Mouse (Mus musculus): ENCODE measurements around the gene Arpc3. TPM values are rescaled to one million over a fixed set of nuclear protein-coding genes. Genes with fewer than 3 reads are reported as not detected.

Gene Arpc3
- total RNA-seq, 2 experiments from 2014 or later, result 261 to 275 TPM

GRCm38 (mm10) chr5:122425550-122425949 is 33.9 kb downstream of the Arpc3 start:
- TF ChIP-seq CTCF (conservative IDR thresholded peaks at IDR 0.05), result peak; percentile 51
- Histone ChIP-seq H3K27ac (no peak overlapping the region), H3K4me3 (no peak overlapping the region)
- DNase-seq (ENCODE audit: low spot score in 2 of 2), result no peak

- no peak for DNase-seq (ENCODE audit: low spot score in 2 of 2)
- H3K27ac ChIP-seq, result no peak overlapping the region
- no peak overlapping the region for H3K4me3 ChIP-seq
- TF ChIP-seq CTCF (conservative IDR thresholded peaks at IDR 0.05), result no peak
Observed at GRCm38 (mm10) chr5:122430036-122430775, 38.5 kb downstream of the Arpc3 start.

GRCm38 (mm10) chr5:122431221-122431620 is 39.5 kb downstream of the Arpc3 start:
- no peak for DNase-seq (ENCODE audit: low spot score in 2 of 2)
- TF ChIP-seq CTCF (conservative IDR thresholded peaks at IDR 0.05), result no peak
- no peak overlapping the region for H3K27ac ChIP-seq
- no peak overlapping the region for H3K4me3 ChIP-seq

- Histone ChIP-seq H3K4me3 (no peak overlapping the region), H3K27ac (no peak overlapping the region)
- DNase-seq (ENCODE audit: low spot score in 2 of 2), result no peak
- peak; percentile 53 for TF ChIP-seq CTCF (conservative IDR thresholded peaks at IDR 0.05)
Observed at GRCm38 (mm10) chr5:122434541-122434940, 42.9 kb downstream of the Arpc3 start.

GRCm38 (mm10) chr5:122439400-122440094 is 47.9 kb downstream of the Arpc3 start:
- TF ChIP-seq CTCF (conservative IDR thresholded peaks at IDR 0.05), result no peak
- no peak for DNase-seq (ENCODE audit: low spot score in 2 of 2)
- peak overlapping the region; percentile 70 for H3K27ac ChIP-seq
- no peak overlapping the region for H3K4me3 ChIP-seq

- Histone ChIP-seq H3K27ac (peak overlapping the region; percentile 70), H3K4me3 (no peak overlapping the region)
- TF ChIP-seq CTCF (conservative IDR thresholded peaks at IDR 0.05), result no peak
- no peak for DNase-seq (ENCODE audit: low spot score in 2 of 2)
Observed at GRCm38 (mm10) chr5:122440095-122440630, 48.5 kb downstream of the Arpc3 start.

GRCm38 (mm10) chr5:122444492-122444891 is 52.8 kb downstream of the Arpc3 start:
- DNase-seq (ENCODE audit: low spot score in 2 of 2), result no peak
- H3K4me3 ChIP-seq, result no peak overlapping the region
- H3K27ac ChIP-seq, result no peak overlapping the region
- TF ChIP-seq CTCF (conservative IDR thresholded peaks at IDR 0.05), result no peak

GRCm38 (mm10) chr5:122445051-122445610 is 53.5 kb downstream of the Arpc3 start:
- no peak for DNase-seq (ENCODE audit: low spot score in 2 of 2)
- Histone ChIP-seq H3K27ac (no peak overlapping the region), H3K4me3 (no peak overlapping the region)
- no peak for TF ChIP-seq CTCF (conservative IDR thresholded peaks at IDR 0.05)

GRCm38 (mm10) chr5:122447857-122448256 is 56.2 kb downstream of the Arpc3 start:
- no peak for DNase-seq (ENCODE audit: low spot score in 2 of 2)
- peak overlapping the region; percentile 19; the same call in 1 of the 2 replicates for H3K27ac ChIP-seq
- no peak; the same call in 1 of the 2 replicates for TF ChIP-seq CTCF (conservative IDR thresholded peaks at IDR 0.05)
- H3K4me3 ChIP-seq, result no peak overlapping the region

- Histone ChIP-seq H3K4me3 (no peak overlapping the region), H3K27ac (no peak overlapping the region)
- no peak for TF ChIP-seq CTCF (conservative IDR thresholded peaks at IDR 0.05)
- no peak for DNase-seq (ENCODE audit: low spot score in 2 of 2)
Observed at GRCm38 (mm10) chr5:122448869-122449268, 57.2 kb downstream of the Arpc3 start.

GRCm38 (mm10) chr5:122449946-122450345 is 58.3 kb downstream of the Arpc3 start:
- TF ChIP-seq CTCF (conservative IDR thresholded peaks at IDR 0.05), result no peak
- DNase-seq (ENCODE audit: low spot score in 2 of 2), result no peak
- Histone ChIP-seq H3K27ac (no peak overlapping the region), H3K4me3 (no peak overlapping the region)

GRCm38 (mm10) chr5:122450913-122451317 is 59.2 kb downstream of the Arpc3 start:
- H3K27ac ChIP-seq, result no peak overlapping the region
- no peak for TF ChIP-seq CTCF (conservative IDR thresholded peaks at IDR 0.05)
- no peak for DNase-seq (ENCODE audit: low spot score in 2 of 2)
- no peak overlapping the region for H3K4me3 ChIP-seq

GRCm38 (mm10) chr5:122451324-122451723 is 59.6 kb downstream of the Arpc3 start:
- Histone ChIP-seq H3K27ac (no peak overlapping the region), H3K4me3 (no peak overlapping the region)
- no peak for TF ChIP-seq CTCF (conservative IDR thresholded peaks at IDR 0.05)
- no peak for DNase-seq (ENCODE audit: low spot score in 2 of 2)

All from layer of hippocampus, adult 2 months (tissue).